Mouse (Mus musculus) liver, embryonic 12.5 days (tissue): Measurements from ENCODE around the gene Cpm. TPM values are rescaled to one million over a fixed set of nuclear protein-coding genes. Genes with fewer than 3 reads are reported as not detected.

Experiments
- ATAC-seq: fragments of 200-750 bp; cut with Nextera tagmentation; 2 replicates; pipeline ENCODE4 v1.8.0; 2017; ENCODE audit warnings: moderate number of reproducible peaks, mild to moderate bottlenecking, moderate library complexity
- H3K27ac ChIP-seq: fragments of 300-500 bp; sonication (generic); 2 replicates; pipeline ENCODE4 v1.5.1; 2016; ENCODE audit warnings: mild to moderate bottlenecking
- H3K27me3 ChIP-seq: fragments of 300-500 bp; sonication (generic); replicated peaks from 2 replicates; pipeline ENCODE4 v1.6.1; 2016; ENCODE audit warnings: mild to moderate bottlenecking, moderate library complexity
- H3K36me3 ChIP-seq: fragments of 300-500 bp; sonication (generic); 2 replicates; pipeline ENCODE4 v1.6.1; 2016; ENCODE audit warnings: mild to moderate bottlenecking, moderate library complexity
- H3K4me1 ChIP-seq: fragments of 300-500 bp; sonication (generic); 2 replicates; pipeline ENCODE4 v1.6.1; 2016
- H3K4me2 ChIP-seq: fragments of 300-500 bp; sonication (generic); 2 replicates; pipeline ENCODE4 v1.6.1; 2016; ENCODE audit warnings: mild to moderate bottlenecking, moderate library complexity
- H3K4me3 ChIP-seq: fragments of 300-500 bp; sonication (generic); 2 replicates; pipeline ENCODE4 v1.5.1; 2016; ENCODE audit warnings: mild to moderate bottlenecking, moderate library complexity
- H3K9ac ChIP-seq: fragments of 300-500 bp; sonication (generic); 2 replicates; pipeline ENCODE4 v1.6.1; 2016; ENCODE audit warnings: mild to moderate bottlenecking, moderate library complexity
- H3K9me3 ChIP-seq: fragments of 300-500 bp; sonication (generic); replicated peaks from 2 replicates; pipeline ENCODE4 v1.6.1; 2016; ENCODE audit warnings: mild to moderate bottlenecking, moderate library complexity
- WGBS: fragments of 180-500 bp; shearing (Covaris S2); methylation state at CpG from one replicate; pipeline ENCODE4 v1.1.7; 2016; ENCODE audit not compliant: insufficient replicate concordance; 5-methylcytosine and 5-hydroxymethylcytosine counted together
- polyA plus RNA-seq: library from polyadenylated mRNA; unstranded; fragments of >200 nt; fragmentation: Nextera tagmentation; extraction: Ambion mirVana; gene quantifications from 2 replicates; pipeline ENCODE4 v1.2.1, GENCODE M21; 2016

The Cpm gene
- polyA plus RNA-seq, 1 experiment from 2014 or later, result 30.7 TPM

DNA sequence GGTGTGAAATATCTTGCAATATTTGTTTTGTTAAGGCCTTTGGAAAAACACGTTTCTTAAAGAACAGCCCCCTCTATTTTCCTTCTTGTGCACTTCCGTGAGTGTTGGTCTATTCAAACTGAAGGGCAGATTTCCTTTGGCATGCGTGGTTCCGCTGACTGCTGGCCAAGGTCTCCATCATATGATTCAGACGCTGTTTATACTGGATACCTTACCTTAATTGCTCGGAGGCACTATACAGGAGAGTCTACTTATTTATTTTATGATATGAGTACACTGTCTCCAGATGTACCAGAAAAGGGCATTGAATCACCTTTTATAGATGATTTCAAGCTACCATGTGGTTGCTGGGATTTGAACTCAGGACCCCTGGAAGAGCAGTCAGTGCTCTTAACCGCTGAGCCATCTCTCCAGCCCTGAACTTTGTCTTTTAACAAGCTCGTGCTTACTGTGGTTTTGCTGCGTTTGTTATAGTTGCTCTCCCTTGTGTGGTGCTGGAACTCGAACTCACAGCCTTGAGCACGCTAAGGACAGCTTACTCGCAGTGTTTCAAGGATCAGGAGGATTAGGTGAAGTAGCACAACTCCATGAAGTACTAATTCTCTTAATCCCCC lies 20.8 kb downstream of the Cpm start:
- no peak overlapping the region for H3K27ac ChIP-seq
- no peak overlapping the region for H3K4me3 ChIP-seq
- WGBS, result 71% methylated on average over 12 of the region's 12 CpGs
- no peak overlapping the region for H3K9ac ChIP-seq
- H3K36me3 ChIP-seq, result no peaks in the 10 kb centered on the region
- H3K4me2 ChIP-seq, result no peak overlapping the region
- H3K4me1 ChIP-seq, result no peaks in the 10 kb centered on the region
- no peaks in the 10 kb centered on the region for H3K27me3 ChIP-seq
- no peaks in the 10 kb centered on the region for H3K9me3 ChIP-seq
- ATAC-seq, result no peak

DNA sequence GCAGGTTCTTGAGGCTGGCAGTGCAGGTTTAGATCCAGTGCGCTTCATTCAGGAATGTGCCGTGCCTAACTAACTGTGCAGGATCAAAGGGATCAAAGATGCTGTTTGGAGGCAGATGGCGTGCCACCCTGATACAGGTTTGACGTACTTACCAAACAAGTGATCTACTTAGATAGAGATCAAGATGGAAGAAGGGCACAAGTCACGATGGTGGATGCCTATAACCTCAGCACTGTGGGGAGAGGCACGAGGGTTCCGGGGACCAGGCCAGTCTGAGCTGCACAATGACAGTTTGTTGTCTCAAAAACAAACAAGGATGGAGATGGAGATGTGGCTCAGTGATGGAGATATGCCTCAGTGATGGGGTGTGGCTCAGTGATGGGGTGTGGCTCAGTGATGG lies 21.4 kb downstream of the Cpm start:
- ATAC-seq, result no peak
- Histone ChIP-seq H3K4me2 (no peak overlapping the region), H3K4me1 (no peaks in the 10 kb centered on the region), H3K27me3 (no peaks in the 10 kb centered on the region), H3K9me3 (no peaks in the 10 kb centered on the region), H3K9ac (no peak overlapping the region), H3K36me3 (no peaks in the 10 kb centered on the region), H3K27ac (no peak overlapping the region), H3K4me3 (no peak overlapping the region)
- 74% methylated on average over 7 of the region's 7 CpGs for WGBS

- Histone ChIP-seq H3K9me3 (no peaks in the 10 kb centered on the region), H3K4me3 (no peak overlapping the region), H3K4me2 (no peak overlapping the region), H3K4me1 (no peaks in the 10 kb centered on the region), H3K27me3 (no peaks in the 10 kb centered on the region), H3K27ac (no peak overlapping the region), H3K36me3 (no peaks in the 10 kb centered on the region), H3K9ac (no peak overlapping the region)
- ATAC-seq, result no peak
- 51% methylated on average over 10 of the region's 10 CpGs for WGBS
Measured at GRCm38 (mm10) chr10:117651587-117652377, 22.5 kb downstream of the Cpm start.

DNA sequence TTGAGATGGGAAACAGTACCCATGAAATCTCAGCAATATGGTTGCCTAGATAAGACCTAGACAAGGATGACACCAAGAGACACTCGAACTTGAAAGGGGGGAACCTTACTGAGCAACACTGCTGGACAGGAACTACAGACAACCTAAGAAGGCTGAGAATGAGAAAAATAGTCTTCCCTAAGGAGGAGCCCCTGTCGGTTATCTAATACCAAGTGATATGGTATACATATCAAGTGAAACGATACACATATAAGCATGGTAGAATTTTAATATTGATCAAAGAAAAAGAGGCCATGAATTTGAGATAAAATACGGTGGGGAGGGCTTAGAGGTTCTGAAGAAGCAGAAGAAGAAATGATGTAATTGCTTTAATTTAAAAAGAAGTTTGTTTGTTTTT lies 23.1 kb downstream of the Cpm start:
- WGBS, result 72% methylated on average over 4 of the region's 4 CpGs
- no peak for ATAC-seq

DNA sequence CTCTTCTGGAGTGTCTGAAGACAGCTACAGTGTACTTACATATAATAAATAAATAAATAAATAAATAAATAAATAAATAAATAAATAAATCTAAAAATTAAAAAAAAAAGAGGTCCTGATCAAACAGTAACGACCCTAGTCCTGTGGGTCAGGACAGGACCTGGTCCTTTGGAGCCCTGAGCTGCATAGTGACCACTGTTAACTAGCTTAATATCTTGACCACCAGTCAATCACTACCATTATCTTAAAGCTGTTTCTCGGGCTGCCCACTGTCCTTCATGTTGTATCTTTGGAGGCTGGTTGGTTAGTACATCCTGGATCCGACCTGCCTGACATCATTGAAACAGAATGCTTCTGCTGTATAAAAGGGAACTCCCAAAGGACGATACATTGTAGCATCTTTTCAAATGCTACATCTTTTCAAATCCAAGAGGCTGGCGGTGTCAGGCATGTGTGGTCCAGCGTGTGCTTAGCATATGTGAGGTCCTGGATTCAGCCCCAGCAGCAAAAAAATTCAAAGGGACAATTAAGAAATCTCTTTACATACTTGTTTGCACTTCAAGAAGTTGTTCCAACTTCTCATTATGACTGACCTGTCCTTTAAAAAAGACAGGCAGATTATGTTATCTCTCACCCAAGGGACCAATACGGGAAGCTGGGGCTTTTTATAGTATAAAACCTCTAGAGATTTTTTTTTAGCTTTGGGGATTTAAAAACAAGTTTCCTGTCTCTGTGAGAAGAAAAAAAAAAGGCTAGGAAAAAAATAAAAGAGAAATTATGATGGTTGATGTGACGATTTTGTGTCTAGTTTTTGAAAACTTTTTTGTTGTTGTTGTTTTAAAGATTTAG lies 23.9 kb downstream of the Cpm start:
- no peak overlapping the region for H3K9ac ChIP-seq
- H3K27ac ChIP-seq, result no peak overlapping the region
- H3K4me2 ChIP-seq, result no peak overlapping the region
- no peaks in the 10 kb centered on the region for H3K4me1 ChIP-seq
- H3K27me3 ChIP-seq, result no peaks in the 10 kb centered on the region
- ATAC-seq, result no peak
- 57% methylated on average over 8 of the region's 8 CpGs for WGBS
- H3K4me3 ChIP-seq, result no peak overlapping the region
- no peaks in the 10 kb centered on the region for H3K9me3 ChIP-seq
- no peaks in the 10 kb centered on the region for H3K36me3 ChIP-seq

More for the DNA sequence above, 23.1 kb downstream of the Cpm start:
- H3K4me2 ChIP-seq, result no peak overlapping the region
- H3K9me3 ChIP-seq, result no peaks in the 10 kb centered on the region
- H3K9ac ChIP-seq, result no peak overlapping the region
- no peak overlapping the region for H3K4me3 ChIP-seq
- H3K27ac ChIP-seq, result no peak overlapping the region
- no peaks in the 10 kb centered on the region for H3K4me1 ChIP-seq
- no peaks in the 10 kb centered on the region for H3K36me3 ChIP-seq
- no peaks in the 10 kb centered on the region for H3K27me3 ChIP-seq

DNA sequence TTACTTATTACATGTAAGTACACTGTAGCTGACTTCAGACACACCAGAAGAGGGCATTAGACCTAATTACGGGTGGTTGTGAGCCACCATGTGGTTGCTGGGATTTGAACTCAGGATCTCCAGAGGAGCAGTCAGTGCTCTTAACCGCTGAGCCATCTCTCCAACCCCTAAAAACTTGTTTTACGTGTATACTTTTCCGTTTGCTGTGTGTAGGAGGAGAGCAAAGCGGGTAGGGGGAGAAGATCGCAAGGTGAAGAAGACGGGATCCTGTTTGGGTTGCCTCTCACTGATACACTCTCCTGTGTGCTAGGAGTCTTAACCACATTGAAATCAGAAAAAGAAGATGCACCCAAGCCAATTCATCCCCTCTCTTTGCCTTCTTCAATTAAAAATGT lies 24.5 kb downstream of the Cpm start:
- H3K27ac ChIP-seq, result no peak overlapping the region
- no peaks in the 10 kb centered on the region for H3K9me3 ChIP-seq
- H3K4me1 ChIP-seq, result no peaks in the 10 kb centered on the region
- no peak for ATAC-seq
- no peaks in the 10 kb centered on the region for H3K36me3 ChIP-seq
- H3K9ac ChIP-seq, result no peak overlapping the region
- no peak overlapping the region for H3K4me3 ChIP-seq
- no peaks in the 10 kb centered on the region for H3K27me3 ChIP-seq
- 75% methylated on average over 7 of the region's 7 CpGs for WGBS
- no peak overlapping the region for H3K4me2 ChIP-seq

- 58% methylated on average over 3 of the region's 3 CpGs for WGBS
- Histone ChIP-seq H3K36me3 (no peaks in the 10 kb centered on the region), H3K4me3 (no peak overlapping the region), H3K9ac (no peak overlapping the region), H3K4me1 (no peaks in the 10 kb centered on the region), H3K9me3 (no peaks in the 10 kb centered on the region), H3K27ac (no peak overlapping the region), H3K27me3 (no peaks in the 10 kb centered on the region), H3K4me2 (no peak overlapping the region)
- ATAC-seq, result no peak
Measured at GRCm38 (mm10) chr10:117654576-117655123, 25.4 kb downstream of the Cpm start.

- no peak overlapping the region for H3K27ac ChIP-seq
- no peaks in the 10 kb centered on the region for H3K9me3 ChIP-seq
- no peaks in the 10 kb centered on the region for H3K4me1 ChIP-seq
- H3K4me3 ChIP-seq, result no peak overlapping the region
- 67% methylated on average over 9 of the region's 9 CpGs for WGBS
- H3K27me3 ChIP-seq, result no peaks in the 10 kb centered on the region
- H3K4me2 ChIP-seq, result no peak overlapping the region
- no peaks in the 10 kb centered on the region for H3K36me3 ChIP-seq
- no peak overlapping the region for H3K9ac ChIP-seq
- ATAC-seq, result no peak
Measured at GRCm38 (mm10) chr10:117655460-117655859, 26.2 kb downstream of the Cpm start.

GRCm38 (mm10) chr10:117655908-117656661 lies 26.8 kb downstream of the Cpm start:
- no peak overlapping the region for H3K4me3 ChIP-seq

DNA sequence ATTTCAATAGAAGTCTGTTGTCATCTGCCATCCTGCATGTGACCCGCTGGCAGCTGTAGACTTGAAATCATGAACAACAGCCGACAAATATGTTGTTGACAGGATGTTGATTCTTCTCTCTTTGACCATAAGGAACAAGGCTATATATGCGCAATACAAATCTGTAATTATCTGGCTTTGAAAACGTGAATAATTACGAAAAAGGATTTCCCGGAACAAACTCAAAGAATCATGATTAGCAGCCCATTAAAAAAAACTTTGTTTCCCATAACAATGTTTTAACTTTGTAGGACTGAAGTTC lies 27.3 kb downstream of the Cpm start:
- 75% methylated on average over 6 of the region's 6 CpGs for WGBS
- Histone ChIP-seq H3K27me3 (no peaks in the 10 kb centered on the region), H3K4me2 (no peak overlapping the region), H3K36me3 (no peaks in the 10 kb centered on the region), H3K9me3 (no peaks in the 10 kb centered on the region), H3K4me1 (no peaks in the 10 kb centered on the region), H3K27ac (no peak overlapping the region), H3K4me3 (no peak overlapping the region), H3K9ac (no peak overlapping the region)
- no peak for ATAC-seq

More at GRCm38 (mm10) chr10:117655908-117656661, 26.8 kb downstream of the Cpm start:
- ATAC-seq, result no peak
- H3K27ac ChIP-seq, result no peak overlapping the region
- no peak overlapping the region for H3K9ac ChIP-seq
- H3K4me2 ChIP-seq, result no peak overlapping the region
- H3K9me3 ChIP-seq, result no peaks in the 10 kb centered on the region
- no peaks in the 10 kb centered on the region for H3K4me1 ChIP-seq
- no peaks in the 10 kb centered on the region for H3K36me3 ChIP-seq
- no peaks in the 10 kb centered on the region for H3K27me3 ChIP-seq
- 52% methylated on average over 7 of the region's 7 CpGs for WGBS

GRCm38 (mm10) chr10:117656985-117657658 lies 27.8 kb downstream of the Cpm start:
- Histone ChIP-seq H3K4me3 (no peak overlapping the region), H3K27ac (no peak overlapping the region), H3K9me3 (no peaks in the 10 kb centered on the region), H3K27me3 (no peaks in the 10 kb centered on the region), H3K9ac (no peak overlapping the region), H3K4me1 (no peaks in the 10 kb centered on the region), H3K4me2 (no peak overlapping the region), H3K36me3 (no peaks in the 10 kb centered on the region)
- no peak for ATAC-seq
- WGBS, result 57% methylated on average over 7 of the region's 7 CpGs
